Mouse (Mus musculus) stomach, embryonic 14.5 days (tissue): ENCODE results near the gene Psg16. TPM values are rescaled to one million over a fixed set of nuclear protein-coding genes. Genes with fewer than 3 reads are reported as not detected.

Experiments used
- ATAC-seq: fragments of 200-750 bp; cut with Nextera tagmentation; 2 replicates; pipeline ENCODE4 v1.8.0; 2017; ENCODE audit warnings: low read depth, moderate TSS enrichment; ENCODE audit not compliant: insufficient number of reproducible peaks, insufficient read depth, low FRiP score
- H3K27ac ChIP-seq: fragments of 300-500 bp; sonication (generic); 2 replicates; pipeline ENCODE4 v1.5.1; 2014; ENCODE audit warnings: mild to moderate bottlenecking, low read length, moderate library complexity, mixed read lengths
- H3K27me3 ChIP-seq: fragments of 300-500 bp; sonication (generic); 2 replicates; pipeline ENCODE4 v1.6.1; 2014; ENCODE audit warnings: low read length, control low read depth, mixed read lengths; ENCODE audit not compliant: control insufficient read depth, insufficient read depth
- H3K36me3 ChIP-seq: fragments of 300-500 bp; sonication (generic); 2 replicates; pipeline ENCODE4 v1.6.1; 2014; ENCODE audit warnings: mild to moderate bottlenecking, control low read depth, low read length, moderate library complexity, mixed read lengths; ENCODE audit not compliant: control insufficient read depth, insufficient read depth
- H3K4me1 ChIP-seq: fragments of 300-500 bp; sonication (generic); 2 replicates; pipeline ENCODE4 v1.6.1; 2014; ENCODE audit warnings: low read length, control low read depth, mixed read lengths; ENCODE audit not compliant: control insufficient read depth, insufficient read depth
- H3K4me2 ChIP-seq: fragments of 300-500 bp; sonication (generic); replicated peaks from 2 replicates; pipeline ENCODE4 v1.6.1; 2014; ENCODE audit warnings: low read depth, low read length, control low read depth
- H3K4me3 ChIP-seq: fragments of 300-500 bp; sonication (generic); 2 replicates; pipeline ENCODE4 v1.5.1; 2014; ENCODE audit warnings: low read depth, low read length, control low read depth
- H3K9ac ChIP-seq: fragments of 300-500 bp; sonication (generic); replicated peaks from 2 replicates; pipeline ENCODE4 v1.6.1; 2014; ENCODE audit warnings: low read depth, mild to moderate bottlenecking, control low read depth, low read length, moderate library complexity, mixed read lengths
- H3K9me3 ChIP-seq: fragments of 300-500 bp; sonication (generic); 2 replicates; pipeline ENCODE4 v1.6.1; 2016; ENCODE audit warnings: low read depth, low read length, control low read depth; ENCODE audit not compliant: control insufficient read depth
- WGBS: fragments of 180-500 bp; shearing (Covaris S2); extraction: QIAGEN DNeasy Blood & Tissue Kit; methylation state at CpG from one replicate; pipeline ENCODE4 v1.1.7; 2014; 5-methylcytosine and 5-hydroxymethylcytosine counted together
- polyA plus RNA-seq: library from polyadenylated mRNA; unstranded; fragments of >200 nt; fragmentation: Nextera tagmentation; extraction: Ambion mirVana; gene quantifications from 2 replicates; pipeline ENCODE4 v1.2.1, GENCODE M21; 2014

Psg16 gene
- polyA plus RNA-seq, 1 experiment from 2014 or later: 0.10 TPM

DNA sequence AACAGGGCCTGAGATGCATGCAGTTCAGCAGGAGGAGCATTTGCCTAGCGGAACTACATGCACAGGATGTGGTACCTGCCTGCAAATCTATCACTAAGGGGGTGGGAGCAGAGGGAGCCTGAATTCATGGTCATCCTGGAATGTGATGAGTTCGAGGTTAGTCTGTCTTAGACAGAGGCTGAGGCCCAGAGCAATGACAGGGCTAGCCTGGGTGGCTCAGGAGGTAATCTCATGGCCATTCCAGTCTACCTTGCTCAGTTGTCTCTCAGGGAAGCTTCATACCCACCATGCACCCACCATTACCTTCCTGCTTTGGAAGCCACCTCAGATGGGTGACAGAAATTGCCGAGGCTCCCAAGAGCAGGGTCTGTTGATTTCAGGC lies 14.4 kb upstream of the Psg16 start:
- peak overlapping the region; percentile 80 for H3K4me2 ChIP-seq
- 55% methylated on average over 3 of the region's 3 CpGs for WGBS
- H3K9ac ChIP-seq: peak overlapping the region; percentile 50; the same call in 1 of the 2 replicates
- H3K4me3 ChIP-seq: peak overlapping the region; percentile 53; the same call in 1 of the 2 replicates
- peaks cover 51% of the 10 kb centered on the region for H3K4me1 ChIP-seq
- H3K27ac ChIP-seq: peak overlapping the region; percentile 98
- H3K27me3 ChIP-seq: no peaks in the 10 kb centered on the region
- no peak for ATAC-seq
- H3K36me3 ChIP-seq: no peaks in the 10 kb centered on the region; the same call in 1 of the 2 replicates
- H3K9me3 ChIP-seq: no peaks in the 10 kb centered on the region

DNA sequence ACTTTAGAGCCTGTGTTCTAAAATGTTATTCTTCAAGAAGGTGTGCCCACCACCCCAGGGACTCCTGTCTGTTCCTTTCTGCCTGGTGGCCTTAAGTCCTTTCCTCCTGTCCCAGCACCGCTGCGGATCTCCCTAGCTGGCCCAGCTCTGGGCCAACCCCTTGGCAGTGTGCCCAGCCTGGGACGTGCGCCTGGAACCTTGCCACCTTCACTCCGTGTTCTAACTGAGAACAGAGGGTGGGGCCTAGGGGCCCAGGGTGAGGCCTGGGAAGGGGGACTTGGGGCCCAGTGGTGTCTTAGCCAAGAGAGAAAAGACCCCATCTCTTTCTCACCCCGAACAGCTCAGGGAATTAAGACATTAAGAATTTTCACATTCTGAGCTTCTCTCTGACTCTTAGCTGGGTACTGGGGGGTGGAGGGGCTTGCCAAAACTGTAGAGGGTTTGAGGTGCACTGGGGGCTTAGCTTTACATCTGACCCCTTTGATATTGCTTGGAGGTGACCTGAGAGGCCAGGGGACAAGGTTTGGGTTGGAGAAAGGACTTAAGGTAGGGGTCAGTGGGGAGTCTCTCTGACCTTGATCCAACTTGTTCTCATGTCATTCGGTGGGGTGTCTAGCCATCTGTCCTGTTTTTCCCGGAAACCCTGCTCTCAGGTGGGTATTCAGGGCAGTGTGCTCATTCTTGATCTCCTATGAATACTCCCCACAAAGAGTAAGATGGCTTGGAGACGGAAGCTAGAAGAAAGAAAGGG lies 13.6 kb upstream of the Psg16 start:
- Histone ChIP-seq H3K27me3 (no peaks in the 10 kb centered on the region), H3K4me3 (peak overlapping the region; percentile 53), H3K4me1 (peaks cover 51% of the 10 kb centered on the region), H3K9ac (peak overlapping the region; percentile 50), H3K36me3 (no peaks in the 10 kb centered on the region), H3K27ac (peak overlapping the region; percentile 98), H3K9me3 (no peaks in the 10 kb centered on the region), H3K4me2 (peak overlapping the region; percentile 80)
- peak; percentile 44 for ATAC-seq
- 20% methylated on average over 9 of the region's 9 CpGs for WGBS

DNA sequence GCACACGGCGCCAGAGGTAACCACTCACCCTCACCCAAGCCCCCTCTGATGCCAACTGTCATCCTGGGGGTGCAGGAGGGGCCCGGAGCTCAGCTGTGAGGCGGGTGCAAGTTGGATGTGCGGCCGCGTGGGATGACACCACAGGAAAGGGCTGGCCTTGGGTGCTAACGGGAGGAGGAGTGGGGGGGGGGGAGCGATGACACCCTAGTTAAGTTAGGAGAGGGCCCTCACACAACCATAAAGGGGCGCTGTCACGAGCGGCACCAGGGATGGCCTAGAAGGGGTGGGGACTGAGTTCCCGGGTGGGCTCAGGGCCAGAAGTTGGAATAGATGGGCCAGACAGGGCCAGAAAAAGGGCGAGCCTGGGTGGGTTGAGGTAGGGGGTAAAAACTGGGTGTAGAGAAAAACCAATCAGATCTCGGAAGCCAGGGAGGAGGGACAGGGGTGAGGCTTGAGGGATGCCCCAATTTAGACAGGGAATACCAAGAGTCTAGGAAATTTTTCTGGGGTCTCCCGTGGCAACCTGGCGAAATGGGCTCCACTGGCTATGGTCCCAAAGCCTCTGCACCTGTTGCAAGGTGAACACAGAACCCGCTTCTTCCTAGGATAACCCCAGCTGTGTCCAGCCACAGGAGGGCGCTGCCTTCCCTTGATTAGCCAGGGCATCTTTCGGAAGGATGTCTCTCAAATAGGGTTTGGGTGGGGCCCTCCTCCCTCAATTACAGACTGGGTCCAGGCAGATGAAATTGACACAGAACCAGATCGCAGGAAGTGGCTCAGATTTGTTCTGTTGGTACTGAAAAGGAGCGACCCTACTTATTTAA lies 12.8 kb upstream of the Psg16 start:
- Histone ChIP-seq H3K27me3 (no peaks in the 10 kb centered on the region), H3K27ac (peak overlapping the region; percentile 98), H3K4me1 (peaks cover 51% of the 10 kb centered on the region), H3K9ac (peak overlapping the region; percentile 58), H3K4me2 (peak overlapping the region; percentile 80), H3K4me3 (peak overlapping the region; percentile 53), H3K36me3 (no peaks in the 10 kb centered on the region), H3K9me3 (no peaks in the 10 kb centered on the region)
- 73% methylated on average over 22 of the region's 22 CpGs for WGBS
- ATAC-seq: no peak

DNA sequence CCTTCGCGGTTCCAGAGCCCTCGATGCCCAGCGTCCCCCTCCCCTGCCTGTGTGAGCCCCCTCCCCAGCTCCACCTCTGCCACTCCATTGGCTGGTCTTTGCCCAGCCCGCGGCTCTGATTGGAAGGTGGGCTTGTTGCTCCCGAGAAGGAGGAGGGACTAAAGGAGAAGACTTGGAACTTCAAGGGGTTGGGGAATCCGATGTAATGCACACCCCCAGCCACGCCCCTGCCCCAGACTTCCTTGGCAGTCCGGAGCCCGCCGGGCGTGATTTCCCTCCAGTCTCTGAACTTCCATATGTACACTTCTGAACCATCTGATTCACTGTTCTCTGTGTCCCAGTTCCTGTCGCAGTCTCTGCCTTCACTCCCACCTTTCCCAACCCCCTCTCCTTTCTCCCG lies 11.5 kb upstream of the Psg16 start, which contains the start of gene Hif3a:
Gene Hif3a (minus strand): TSS at position 39 of the 400 bp plus-strand sequence.
- under 1% methylated on average over 15 of the region's 15 CpGs for WGBS
- H3K9me3 ChIP-seq: no peaks in the 10 kb centered on the region
- peaks cover 43% of the 10 kb centered on the region for H3K4me1 ChIP-seq
- H3K36me3 ChIP-seq: no peaks in the 10 kb centered on the region
- peak within 1 kb of the TSS; percentile 80 for H3K4me2 ChIP-seq
- no peaks in the 10 kb centered on the region for H3K27me3 ChIP-seq
- H3K4me3 ChIP-seq: peak within 1 kb of the TSS; percentile 53
- peak within 1 kb of the TSS; percentile 98 for H3K27ac ChIP-seq
- peak within 1 kb of the TSS; percentile 58 for H3K9ac ChIP-seq
- ATAC-seq: peak; percentile 72

DNA sequence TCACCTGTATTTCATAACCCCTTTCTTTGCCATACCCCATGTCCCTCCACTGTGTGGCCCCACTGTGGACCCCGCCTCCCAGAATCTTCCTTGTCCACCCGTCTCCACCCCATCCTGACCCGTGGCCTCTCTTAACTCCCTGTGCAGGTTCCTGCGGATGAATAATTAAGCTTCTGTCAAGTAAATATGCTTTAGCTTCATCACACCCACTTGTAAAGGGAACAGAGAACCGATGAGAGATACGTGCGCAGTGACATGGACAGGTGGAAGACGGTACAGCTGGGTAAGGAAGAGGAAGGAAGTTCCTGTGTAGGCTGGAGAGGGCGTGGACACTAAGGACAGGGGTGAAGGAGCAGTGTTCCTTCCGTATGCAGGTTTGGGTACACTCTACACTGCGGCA lies 11.0 kb upstream of the Psg16 start:
- Histone ChIP-seq H3K9me3 (no peaks in the 10 kb centered on the region), H3K4me2 (peak overlapping the region; percentile 80), H3K9ac (peak overlapping the region; percentile 23; the same call in 1 of the 2 replicates), H3K4me1 (peaks cover 40% of the 10 kb centered on the region), H3K4me3 (peak overlapping the region; percentile 53), H3K27me3 (no peaks in the 10 kb centered on the region), H3K36me3 (no peaks in the 10 kb centered on the region), H3K27ac (peak overlapping the region; percentile 82)
- ATAC-seq: peak; percentile 3; the same call in 1 of the 2 replicates
- WGBS: 8% methylated on average over 11 of the region's 11 CpGs

DNA sequence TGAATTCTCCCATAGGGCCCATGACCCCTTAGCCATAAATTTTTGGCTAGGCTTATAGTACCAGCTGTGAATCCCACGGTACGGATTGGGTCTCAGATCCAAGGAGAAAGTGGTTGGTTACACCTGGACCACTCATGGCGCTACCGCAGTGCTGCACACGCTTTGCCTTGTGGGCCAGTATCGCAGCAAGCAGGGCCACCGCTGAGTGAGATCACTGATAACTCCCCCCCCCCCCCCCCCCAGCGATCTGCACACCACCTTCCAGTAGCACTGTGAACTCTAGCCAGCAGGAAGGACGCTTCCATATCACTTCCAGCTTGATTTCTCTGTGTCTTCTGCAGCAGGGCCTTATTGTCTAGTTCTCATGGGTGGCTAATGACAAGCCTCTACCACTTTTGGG lies 8.2 kb upstream of the Psg16 start:
- no peak overlapping the region for H3K27ac ChIP-seq
- no peaks in the 10 kb centered on the region for H3K27me3 ChIP-seq
- H3K9ac ChIP-seq: no peak overlapping the region
- H3K36me3 ChIP-seq: no peaks in the 10 kb centered on the region
- ATAC-seq: no peak
- H3K9me3 ChIP-seq: no peaks in the 10 kb centered on the region
- H3K4me2 ChIP-seq: no peak overlapping the region
- H3K4me3 ChIP-seq: no peak overlapping the region
- peaks cover 14% of the 10 kb centered on the region for H3K4me1 ChIP-seq
- 64% methylated on average over 9 of the region's 9 CpGs for WGBS

DNA sequence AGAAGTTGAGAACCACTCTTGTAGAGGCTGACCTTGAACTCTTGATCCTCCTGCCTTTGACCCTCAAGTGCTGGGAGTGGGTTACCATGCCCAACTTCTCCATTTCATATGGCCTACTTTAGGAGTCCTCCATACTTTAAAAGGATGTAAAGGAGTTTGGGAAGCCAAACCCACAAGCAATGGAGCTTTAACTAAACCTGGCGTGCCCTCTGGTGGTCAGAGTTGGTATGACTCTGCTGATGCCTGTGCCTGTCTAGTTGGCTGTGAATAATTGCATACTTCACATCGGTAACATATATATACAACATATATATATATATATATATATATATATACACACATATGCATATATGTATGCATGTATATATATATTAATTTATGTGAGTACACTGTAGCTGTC lies 7.4 kb upstream of the Psg16 start:
- H3K4me1 ChIP-seq: peaks cover 6% of the 10 kb centered on the region
- no peaks in the 10 kb centered on the region for H3K27me3 ChIP-seq

DNA sequence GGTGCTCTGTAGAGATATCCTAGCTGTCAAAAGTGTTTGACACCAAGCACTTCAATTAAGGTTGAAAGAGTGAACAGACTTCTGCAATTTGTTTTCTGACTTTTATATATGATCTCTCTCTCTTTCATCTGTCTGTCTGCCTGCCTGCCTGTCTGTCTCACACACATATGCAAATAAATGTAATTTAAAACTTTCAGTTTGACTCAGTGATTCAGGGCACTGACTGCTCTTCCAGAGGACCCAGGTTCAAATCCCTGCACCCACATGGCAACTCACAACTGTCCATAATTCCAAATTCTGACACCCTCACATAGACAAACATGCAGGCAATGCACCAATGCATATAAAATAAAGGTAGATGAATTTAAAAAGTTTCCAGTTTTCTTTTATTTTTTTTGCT lies 6.8 kb upstream of the Psg16 start:
- Histone ChIP-seq H3K36me3 (no peaks in the 10 kb centered on the region), H3K27me3 (no peaks in the 10 kb centered on the region), H3K9ac (no peak overlapping the region), H3K9me3 (no peaks in the 10 kb centered on the region), H3K27ac (no peak overlapping the region), H3K4me3 (no peak overlapping the region), H3K4me1 (peaks cover 6% of the 10 kb centered on the region), H3K4me2 (no peak overlapping the region)
- ATAC-seq: no peak

More for the DNA sequence above, 7.4 kb upstream of the Psg16 start:
- no peak for ATAC-seq
- Histone ChIP-seq H3K36me3 (no peaks in the 10 kb centered on the region), H3K4me3 (no peak overlapping the region), H3K4me2 (no peak overlapping the region), H3K9me3 (no peaks in the 10 kb centered on the region), H3K9ac (no peak overlapping the region), H3K27ac (no peak overlapping the region)
- WGBS: 3% methylated on average over 2 of the region's 2 CpGs
